Mouse (Mus musculus) kidney, adult 2 months (tissue): ENCODE measurements around the gene F11r. TPM values are rescaled to one million over a fixed set of nuclear protein-coding genes. Genes with fewer than 3 reads are reported as not detected.
A peak's percentile ranks its signal among the peaks of the same experiment; 100 is the strongest.

Experiments
- DNase-seq: peaks from one replicate; pipeline ENCODE4 v3.0.0; 2021
- H3K27ac ChIP-seq: fragments of 200-500 bp; 2 replicates; pipeline ENCODE4 v1.5.1; 2012; ENCODE audit warnings: low read depth, low read length, control low read depth, inconsistent platforms; ENCODE audit not compliant: insufficient read depth
- H3K27me3 ChIP-seq: fragments of 200-500 bp; replicated peaks from 2 replicates; pipeline ENCODE4 v1.6.1; 2012; ENCODE audit warnings: mild to moderate bottlenecking, moderate library complexity, low read length, inconsistent platforms; ENCODE audit not compliant: control insufficient read depth, insufficient read depth
- H3K36me3 ChIP-seq: fragments of 200-500 bp; 2 replicates; pipeline ENCODE4 v1.6.1; 2012; ENCODE audit warnings: mild to moderate bottlenecking, moderate library complexity, low read length, inconsistent platforms; ENCODE audit not compliant: control insufficient read depth, insufficient read depth
- H3K4me1 ChIP-seq: fragments of 200-500 bp; 2 replicates; pipeline ENCODE4 v1.6.1; 2011; ENCODE audit warnings: low read length; ENCODE audit not compliant: control insufficient read depth, insufficient read depth
- H3K4me3 ChIP-seq: fragments of 200-500 bp; 2 replicates; pipeline ENCODE4 v1.5.1; 2011; ENCODE audit warnings: mild to moderate bottlenecking, low read depth, low read length, control low read depth; ENCODE audit not compliant: insufficient read depth
- CTCF ChIP-seq: fragments of 200-500 bp; conservative IDR thresholded peaks from 2 replicates; pipeline ENCODE4 v1.5.1; 2011; ENCODE audit warnings: low read depth, mild to moderate bottlenecking, control low read depth, low read length, moderate library complexity, mixed read lengths; ENCODE audit not compliant: insufficient read depth, insufficient read length
- POLR2A ChIP-seq: fragments of 200-500 bp; IDR thresholded peaks from one replicate; pipeline ENCODE4 v1.6.1; 2011; ENCODE audit warnings: low read depth, low read length, control low read depth
- WGBS: fragments of 180-500 bp; shearing (Covaris S2); methylation state at CpG from one replicate; pipeline ENCODE4 v1.1.7; 2018; 5-methylcytosine and 5-hydroxymethylcytosine counted together
- polyA plus RNA-seq: library from polyadenylated mRNA; depleted of rRNA; stranded (reverse); fragments of >200 nt; gene quantifications from 2 replicates; pipeline ENCODE4 v1.2.3, GENCODE M21; 2012; rRNA removed

F11r gene
- polyA plus RNA-seq, 1 experiment = 106 TPM

GRCm38 (mm10) chr1:171503250-171503591, 65.9 kb downstream of the F11r start, which contains the start of gene Alyref2:
Gene Alyref2 (plus strand): TSS chr1:171503478.
- TF ChIP-seq POLR2A = no peak
- TF ChIP-seq CTCF = peak; percentile 72
- under 1% methylated on average over 19 of the region's 19 CpGs for WGBS
- peaks cover 2% of the 10 kb centered on the region; the same call in 1 of the 2 replicates for H3K4me1 ChIP-seq
- peak within 1 kb of the TSS; percentile 63 for H3K27ac ChIP-seq
- H3K4me3 ChIP-seq = peak within 1 kb of the TSS; percentile 57
- peak; percentile 98 for DNase-seq
- H3K27me3 ChIP-seq = no peaks in the 10 kb centered on the region
- no peaks in the 10 kb centered on the region for H3K36me3 ChIP-seq

GRCm38 (mm10) chr1:171503592-171504291, 66.4 kb downstream of the F11r start:
- H3K27me3 ChIP-seq = no peaks in the 10 kb centered on the region
- peak; percentile 82 for DNase-seq
- TF ChIP-seq POLR2A (no peak), CTCF (no peak)
- H3K4me1 ChIP-seq = peaks cover 2% of the 10 kb centered on the region; the same call in 1 of the 2 replicates
- peak overlapping the region; percentile 63 for H3K27ac ChIP-seq
- peak overlapping the region; percentile 57 for H3K4me3 ChIP-seq
- no peaks in the 10 kb centered on the region for H3K36me3 ChIP-seq
- under 1% methylated on average over 53 of the region's 53 CpGs for WGBS

- Histone ChIP-seq H3K4me3 (no peak overlapping the region), H3K27me3 (no peaks in the 10 kb centered on the region), H3K36me3 (no peaks in the 10 kb centered on the region), H3K27ac (no peak overlapping the region), H3K4me1 (peaks cover 2% of the 10 kb centered on the region; the same call in 1 of the 2 replicates)
- TF ChIP-seq POLR2A = no peak
- no peak for TF ChIP-seq CTCF
- DNase-seq = no peak
- WGBS = 75% methylated on average over 4 of the region's 4 CpGs
Observed at GRCm38 (mm10) chr1:171504586-171504985, 67.3 kb downstream of the F11r start.

GRCm38 (mm10) chr1:171513234-171513633, 75.9 kb downstream of the F11r start:
- no peak overlapping the region for H3K27ac ChIP-seq
- no peaks in the 10 kb centered on the region for H3K27me3 ChIP-seq
- TF ChIP-seq CTCF (0 out of 2 replicates have a peak, but pooled peaks have one; percentile 22), POLR2A (no peak)
- WGBS = 87% methylated on average over 2 of the region's 2 CpGs
- H3K4me3 ChIP-seq = no peak overlapping the region
- DNase-seq = no peak
- no peaks in the 10 kb centered on the region for H3K4me1 ChIP-seq
- H3K36me3 ChIP-seq = no peaks in the 10 kb centered on the region

GRCm38 (mm10) chr1:171513760-171514159, 76.4 kb downstream of the F11r start:
- TF ChIP-seq POLR2A (no peak), CTCF (no peak)
- H3K27ac ChIP-seq = no peak overlapping the region
- no peak for DNase-seq
- H3K27me3 ChIP-seq = no peaks in the 10 kb centered on the region
- no peak overlapping the region for H3K4me3 ChIP-seq
- WGBS = 80% methylated on average over 1 of the region's 1 CpGs
- no peaks in the 10 kb centered on the region for H3K36me3 ChIP-seq
- H3K4me1 ChIP-seq = no peaks in the 10 kb centered on the region

Other genes with a start within 250 kb of the F11r start
- gene Pcp4l1, start 241.3 kb upstream of the F11r start, polyA plus RNA-seq = 11.2 and 12.8 TPM in 2 replicates
- gene Nr1i3, start 223.6 kb upstream of the F11r start, polyA plus RNA-seq = 0.48 and 0.67 TPM in 2 replicates
- 46.4 and 51.8 TPM in 2 replicates for gene Tomm40l, start 215.0 kb upstream of the F11r start, polyA plus RNA-seq
- 19.8 and 20.8 TPM in 2 replicates for gene Apoa2, start 212.5 kb upstream of the F11r start, polyA plus RNA-seq
- 35.8 and 46.8 TPM in 2 replicates for gene Fcer1g, start 203.2 kb upstream of the F11r start, polyA plus RNA-seq
- gene Adamts4, start 187.1 kb upstream of the F11r start, polyA plus RNA-seq = 1.2 and 1.5 TPM in 2 replicates
- gene Ndufs2, start 186.1 kb upstream of the F11r start, polyA plus RNA-seq = 374 and 559 TPM in 2 replicates
- 58.9 and 67.7 TPM in 2 replicates for gene B4galt3, start 167.2 kb upstream of the F11r start, polyA plus RNA-seq
- 51.5 and 63.2 TPM in 2 replicates for gene Ppox, start 156.3 kb upstream of the F11r start, polyA plus RNA-seq
- gene Usp21, start 149.5 kb upstream of the F11r start, polyA plus RNA-seq = 47.8 and 53.4 TPM in 2 replicates
- gene Ufc1, start 142.5 kb upstream of the F11r start, polyA plus RNA-seq = 43.1 and 59.5 TPM in 2 replicates
- 46.7 and 48.6 TPM in 2 replicates for gene Dedd, start 108.4 kb upstream of the F11r start, polyA plus RNA-seq
- 207 and 209 TPM in 2 replicates for gene Nit1, start 91.9 kb upstream of the F11r start, polyA plus RNA-seq
- gene Pfdn2, start 91.9 kb upstream of the F11r start, polyA plus RNA-seq = 17.1 and 37.0 TPM in 2 replicates
- 6.9 and 7.1 TPM in 2 replicates for gene Klhdc9, start 76.7 kb upstream of the F11r start, polyA plus RNA-seq
- 2.3 TPM in 2 replicates for gene Nectin4, start 67.4 kb upstream of the F11r start, polyA plus RNA-seq
- 1.6 and 4.8 TPM in 2 replicates for gene Arhgap30, start 48.6 kb upstream of the F11r start, polyA plus RNA-seq
- gene Usf1, start 26.2 kb upstream of the F11r start, polyA plus RNA-seq = 56.8 and 59.0 TPM in 2 replicates
- gene Tstd1, start 18.7 kb upstream of the F11r start, polyA plus RNA-seq = 77.3 and 79.7 TPM in 2 replicates
- gene Alyref2, start 65.9 kb downstream of the F11r start, polyA plus RNA-seq = 3.2 and 3.3 TPM in 2 replicates
- not detected in 2 replicates for gene Itln1, start 97.8 kb downstream of the F11r start, polyA plus RNA-seq
- 0.11 and 0.53 TPM in 2 replicates for gene Cd244a, start 121.7 kb downstream of the F11r start, polyA plus RNA-seq
- gene Ly9, start 169.9 kb downstream of the F11r start, polyA plus RNA-seq = 0.54 and 2.2 TPM in 2 replicates
- 1.1 and 1.5 TPM in 2 replicates for gene Slamf7, start 215.5 kb downstream of the F11r start, polyA plus RNA-seq
- gene Cd48, start 244.5 kb downstream of the F11r start, polyA plus RNA-seq = 2.7 and 4.3 TPM in 2 replicates